Mouse (Mus musculus) testis, adult 2 months (tissue): ENCODE results near the gene Btbd11. TPM values are rescaled to one million over a fixed set of nuclear protein-coding genes. Genes with fewer than 3 reads are reported as not detected.
A peak's percentile ranks its signal among the peaks of the same experiment; 100 is the strongest.

Experiments used
- H3K27ac ChIP-seq: fragments of 200-500 bp; 2 replicates; pipeline ENCODE4 v1.5.1; 2012; ENCODE audit warnings: low read depth, low read length; ENCODE audit not compliant: control insufficient read depth, insufficient read depth
- H3K27me3 ChIP-seq: fragments of 200-500 bp; 2 replicates; pipeline ENCODE4 v1.6.1; 2012; ENCODE audit warnings: mild to moderate bottlenecking, low read length, moderate library complexity; ENCODE audit not compliant: control insufficient read depth, insufficient read depth
- H3K36me3 ChIP-seq: fragments of 200-500 bp; 2 replicates; pipeline ENCODE4 v1.6.1; 2012; ENCODE audit warnings: mild to moderate bottlenecking, low read length; ENCODE audit not compliant: control insufficient read depth, insufficient read depth
- H3K4me1 ChIP-seq: fragments of 200-500 bp; 2 replicates; pipeline ENCODE4 v1.6.1; 2012; ENCODE audit warnings: low read length; ENCODE audit not compliant: control insufficient read depth, insufficient read depth
- H3K4me3 ChIP-seq: fragments of 200-500 bp; 2 replicates; pipeline ENCODE4 v1.5.1; 2012; ENCODE audit warnings: low read depth, mild to moderate bottlenecking, low read length, moderate library complexity, mixed read lengths; ENCODE audit not compliant: control insufficient read depth
- CTCF ChIP-seq: fragments of 200-500 bp; IDR thresholded peaks from 2 replicates; pipeline ENCODE4 v1.5.1; 2012; ENCODE audit warnings: low read depth, mild to moderate bottlenecking, inconsistent platforms, low read length, moderate library complexity; ENCODE audit not compliant: control insufficient read depth, insufficient read depth, insufficient replicate concordance
- POLR2A ChIP-seq: fragments of 200-500 bp; IDR thresholded peaks from 2 replicates; pipeline ENCODE4 v1.6.1; 2012; ENCODE audit warnings: low read depth, mild to moderate bottlenecking, inconsistent platforms, low read length, moderate library complexity; ENCODE audit not compliant: control insufficient read depth
- polyA plus RNA-seq: library from polyadenylated mRNA; depleted of rRNA; stranded (reverse); fragments of >200 nt; gene quantifications from 2 replicates; pipeline ENCODE4 v1.2.3, GENCODE M21; 2012

The Btbd11 gene
- polyA plus RNA-seq, 1 experiment = 0.25 TPM

- TF ChIP-seq POLR2A (no peak; the same call in 1 of the 2 replicates), CTCF (no peak)
- Histone ChIP-seq H3K36me3 (no peaks in the 10 kb centered on the region), H3K4me3 (no peak overlapping the region; the same call in 1 of the 2 replicates), H3K4me1 (peaks cover 14% of the 10 kb centered on the region), H3K27me3 (no peaks in the 10 kb centered on the region), H3K27ac (peak overlapping the region; percentile 10)
Observed at GRCm38 (mm10) chr10:85508193-85508794, 121.7 kb downstream of the Btbd11 start.

GRCm38 (mm10) chr10:85509000-85509399, 122.4 kb downstream of the Btbd11 start:
- Histone ChIP-seq H3K4me1 (peaks cover 14% of the 10 kb centered on the region), H3K4me3 (no peak overlapping the region), H3K36me3 (no peaks in the 10 kb centered on the region), H3K27me3 (no peaks in the 10 kb centered on the region), H3K27ac (no peak overlapping the region)
- no peak for TF ChIP-seq POLR2A
- TF ChIP-seq CTCF = no peak

GRCm38 (mm10) chr10:85510329-85510728, 123.7 kb downstream of the Btbd11 start:
- H3K36me3 ChIP-seq = no peaks in the 10 kb centered on the region
- no peaks in the 10 kb centered on the region for H3K27me3 ChIP-seq
- H3K27ac ChIP-seq = no peak overlapping the region
- peaks cover 18% of the 10 kb centered on the region for H3K4me1 ChIP-seq
- no peak overlapping the region for H3K4me3 ChIP-seq
- TF ChIP-seq POLR2A (no peak), CTCF (no peak)

- Histone ChIP-seq H3K4me3 (no peak overlapping the region), H3K27me3 (no peaks in the 10 kb centered on the region), H3K36me3 (no peaks in the 10 kb centered on the region), H3K4me1 (peaks cover 16% of the 10 kb centered on the region), H3K27ac (no peak overlapping the region)
- no peak for TF ChIP-seq POLR2A
- no peak for TF ChIP-seq CTCF
Observed at GRCm38 (mm10) chr10:85512808-85513207, 126.2 kb downstream of the Btbd11 start.

GRCm38 (mm10) chr10:85517223-85518110, 130.9 kb downstream of the Btbd11 start:
- Histone ChIP-seq H3K4me1 (peaks cover 4% of the 10 kb centered on the region), H3K27ac (no peak overlapping the region), H3K27me3 (no peaks in the 10 kb centered on the region), H3K36me3 (no peaks in the 10 kb centered on the region), H3K4me3 (no peak overlapping the region)
- TF ChIP-seq POLR2A (no peak), CTCF (no peak)

GRCm38 (mm10) chr10:85518111-85518409, 131.4 kb downstream of the Btbd11 start:
- no peak overlapping the region for H3K4me3 ChIP-seq
- TF ChIP-seq CTCF = no peak
- no peak for TF ChIP-seq POLR2A
- no peaks in the 10 kb centered on the region for H3K36me3 ChIP-seq
- no peak overlapping the region for H3K27ac ChIP-seq
- no peaks in the 10 kb centered on the region for H3K27me3 ChIP-seq
- H3K4me1 ChIP-seq = peaks cover 4% of the 10 kb centered on the region

GRCm38 (mm10) chr10:85522220-85522760, 135.7 kb downstream of the Btbd11 start:
- H3K4me1 ChIP-seq = no peaks in the 10 kb centered on the region
- H3K27ac ChIP-seq = no peak overlapping the region
- H3K4me3 ChIP-seq = no peak overlapping the region
- no peak for TF ChIP-seq CTCF
- TF ChIP-seq POLR2A = no peak
- no peaks in the 10 kb centered on the region for H3K27me3 ChIP-seq
- H3K36me3 ChIP-seq = no peaks in the 10 kb centered on the region
